Mouse (Mus musculus) adrenal gland, adult 18-20 months (tissue): ENCODE measurements around the gene BC107364. TPM values are rescaled to one million over a fixed set of nuclear protein-coding genes. Genes with fewer than 3 reads are reported as not detected.

Source experiments
- total RNA-seq, 2 experiments: library from RNA; stranded (reverse); gene quantifications; 1 replicate in 1 of 2; 2 replicates in 1 of 2; pipeline ENCODE4 v1.2.3; 2021

The BC107364 gene
- total RNA-seq, 2 experiments from 2014 or later, result not detected

Other genes with a start within 250 kb of the BC107364 start
- 10 to 100 TPM; 30.3 to 35.8 TPM for gene Bola1, start 232.6 kb downstream of the BC107364 start, total RNA-seq
- gene Hist2h2ab, start 232.4 kb downstream of the BC107364 start, total RNA-seq, result 1 to 10 TPM; 4.9 to 5.1 TPM
- 10 to 100 TPM; 37.8 to 39.8 TPM for gene Hist2h2ac, start 231.4 kb downstream of the BC107364 start, total RNA-seq
- gene Hist2h2be, start 231.2 kb downstream of the BC107364 start, total RNA-seq, result 10 to 100 TPM; 17.3 to 19.9 TPM
- 10 to 100 TPM; 17.4 to 18.8 TPM for gene Hist2h3c2, start 213.2 kb downstream of the BC107364 start, total RNA-seq
- 100 to 1,000 TPM; 358 to 442 TPM for gene Hist2h2aa2, start 212.0 kb downstream of the BC107364 start, total RNA-seq
- 1 to 10 TPM; 7.7 to 9.6 TPM for gene Hist2h2aa1, start 206.8 kb downstream of the BC107364 start, total RNA-seq
- not detected for gene Hist2h3c1, start 205.6 kb downstream of the BC107364 start, total RNA-seq
- gene Hist2h4, start 189.0 kb downstream of the BC107364 start, total RNA-seq, result 10 to 100 TPM; 21.2 to 22.1 TPM
- 10 to 100 TPM; 37.9 to 43.2 TPM for gene Hist2h3b, start 183.7 kb downstream of the BC107364 start, total RNA-seq
- 10 to 100 TPM; 52.7 to 54.1 TPM for gene Hist2h2bb, start 182.6 kb downstream of the BC107364 start, total RNA-seq
- 1 to 10 TPM; 2.0 to 3.3 TPM for gene Fcgr1, start 158.3 kb downstream of the BC107364 start, total RNA-seq
- under 1 TPM in 1 of 2 experiments, not detected in 1; 0.42 TPM for gene Hfe2, start 72.9 kb upstream of the BC107364 start, total RNA-seq
- gene Txnip, start 105.7 kb upstream of the BC107364 start, total RNA-seq, result 100 to 1,000 TPM; 539 to 784 TPM
- not detected for gene Gm16253, start 124.7 kb upstream of the BC107364 start, total RNA-seq
- gene Polr3gl, start 141.9 kb upstream of the BC107364 start, total RNA-seq, result 10 to 100 TPM; 35.5 to 38.8 TPM
- gene Ankrd34a, start 144.3 kb upstream of the BC107364 start, total RNA-seq, result under 1 TPM; 0.76 to 0.77 TPM
- gene Lix1l, start 148.8 kb upstream of the BC107364 start, total RNA-seq, result 10 to 100 TPM; 24.4 to 39.1 TPM
- gene Rbm8a, start 177.6 kb upstream of the BC107364 start, total RNA-seq, result 10 to 100 TPM; 89.7 to 89.8 TPM
- gene Pex11b, start 183.1 kb upstream of the BC107364 start, total RNA-seq, result 10 to 100 TPM; 41.3 to 45.6 TPM
- under 1 TPM; 0.35 to 0.70 TPM for gene Gm42957, start 183.2 kb upstream of the BC107364 start, total RNA-seq
- gene Itga10, start 193.3 kb upstream of the BC107364 start, total RNA-seq, result 1 to 10 TPM; 1.4 to 3.0 TPM
- gene Ankrd35, start 217.8 kb upstream of the BC107364 start, total RNA-seq, result 1 to 10 TPM; 1.3 to 6.6 TPM
- 10 to 100 TPM; 19.7 to 20.1 TPM for gene Pias3, start 244.1 kb upstream of the BC107364 start, total RNA-seq